Mouse (Mus musculus): ENCODE data around the gene Spns3. TPM values are rescaled to one million over a fixed set of nuclear protein-coding genes. Genes with fewer than 3 reads are reported as not detected.
A peak's percentile ranks its signal among the peaks of the same experiment; 100 is the strongest.

Spns3 gene
- 0.09 and 0.16 TPM in 2 replicates for polyA plus RNA-seq (2016; fragmentation: Nextera tagmentation; extraction: Ambion mirVana)

DNA sequence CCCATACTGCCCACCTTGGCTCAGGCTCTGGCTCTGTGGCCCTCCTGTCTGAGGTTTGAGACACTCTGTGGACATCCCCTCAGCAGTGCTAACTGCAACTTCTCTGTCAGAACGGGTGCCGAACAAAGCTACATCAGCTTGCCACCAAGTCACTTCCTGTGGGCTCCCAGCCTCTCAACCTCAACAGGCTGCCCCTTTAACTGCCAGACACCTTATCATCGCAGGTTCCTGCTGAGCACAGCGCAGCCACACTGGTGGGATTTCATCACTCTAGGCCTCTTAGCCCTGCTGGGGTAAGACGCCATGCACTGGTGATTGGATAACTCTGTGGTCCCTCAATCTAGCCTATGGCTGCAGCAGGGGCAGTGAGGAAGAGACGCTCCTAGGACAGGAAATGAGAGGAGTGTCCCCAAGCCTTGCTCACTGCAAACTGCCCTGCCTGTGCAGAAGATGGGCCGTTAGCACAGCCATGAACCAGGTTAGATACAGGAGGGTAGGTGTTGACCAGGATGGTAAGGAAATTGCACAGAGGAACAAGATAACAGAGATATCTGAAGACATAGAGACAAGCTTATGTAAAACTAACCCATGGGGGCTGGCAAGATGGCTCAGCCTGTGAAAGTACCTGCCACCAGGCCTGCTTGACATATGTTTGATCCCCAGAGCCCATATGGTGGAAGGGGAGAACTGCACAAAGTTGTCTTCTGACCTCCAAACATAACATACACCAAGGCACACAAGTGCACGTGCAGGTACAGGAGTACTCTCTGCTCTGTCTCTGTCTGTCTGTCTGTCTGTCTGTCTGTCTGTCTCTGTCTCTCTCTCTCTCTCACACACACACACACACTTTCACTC, at the start of gene Spns3:
Gene Spns3, minus strand, starts transcription at position 373 of the 855 bp plus-strand sequence.
- H3K9me3 ChIP-seq, result no peaks in the 10 kb centered on the region
- no peaks in the 10 kb centered on the region for H3K4me1 ChIP-seq (replicated peaks)
- no peak within 1 kb of the TSS for H3K4me3 ChIP-seq
- H3K27ac ChIP-seq, result no peak within 1 kb of the TSS
- no peaks in the 10 kb centered on the region for H3K36me3 ChIP-seq
- no peak for DNase-seq (ENCODE audit: low spot score)
- 62% methylated on average over 8 of the region's 8 CpGs for WGBS
- H3K27me3 ChIP-seq (ENCODE audit: insufficient read depth, poor library complexity, severe bottlenecking), result no peaks in the 10 kb centered on the region; the same call in 1 of the 2 replicates

DNA sequence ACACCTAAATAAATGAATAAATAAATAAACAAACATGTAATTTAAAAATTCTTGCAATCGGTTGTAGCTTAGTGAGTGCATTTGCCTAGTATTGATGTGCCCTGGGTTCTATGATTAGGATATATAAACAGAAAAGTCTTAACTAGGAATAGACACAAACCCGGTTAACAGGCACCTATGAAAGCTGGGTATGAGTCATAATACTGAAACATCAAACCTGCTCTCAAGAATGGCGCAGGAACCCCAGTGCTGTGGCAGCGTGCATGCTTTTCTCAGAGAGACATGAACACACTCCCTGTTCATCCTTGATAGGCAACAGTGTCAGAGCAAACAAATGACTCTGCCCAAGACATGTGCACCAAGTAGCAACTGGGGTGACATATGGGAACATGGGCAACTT, 47.5 kb upstream of the Spns3 start:
- Histone ChIP-seq H3K9me3 (no peaks in the 10 kb centered on the region), H3K36me3 (no peaks in the 10 kb centered on the region), H3K4me3 (no peak overlapping the region), H3K27ac (no peak overlapping the region), H3K4me1 (replicated peaks) (no peaks in the 10 kb centered on the region), H3K27me3 (ENCODE audit: insufficient read depth, poor library complexity, severe bottlenecking) (no peaks in the 10 kb centered on the region)
- DNase-seq (ENCODE audit: low spot score), result no peak
- WGBS, result 90% methylated on average over 4 of the region's 4 CpGs

DNA sequence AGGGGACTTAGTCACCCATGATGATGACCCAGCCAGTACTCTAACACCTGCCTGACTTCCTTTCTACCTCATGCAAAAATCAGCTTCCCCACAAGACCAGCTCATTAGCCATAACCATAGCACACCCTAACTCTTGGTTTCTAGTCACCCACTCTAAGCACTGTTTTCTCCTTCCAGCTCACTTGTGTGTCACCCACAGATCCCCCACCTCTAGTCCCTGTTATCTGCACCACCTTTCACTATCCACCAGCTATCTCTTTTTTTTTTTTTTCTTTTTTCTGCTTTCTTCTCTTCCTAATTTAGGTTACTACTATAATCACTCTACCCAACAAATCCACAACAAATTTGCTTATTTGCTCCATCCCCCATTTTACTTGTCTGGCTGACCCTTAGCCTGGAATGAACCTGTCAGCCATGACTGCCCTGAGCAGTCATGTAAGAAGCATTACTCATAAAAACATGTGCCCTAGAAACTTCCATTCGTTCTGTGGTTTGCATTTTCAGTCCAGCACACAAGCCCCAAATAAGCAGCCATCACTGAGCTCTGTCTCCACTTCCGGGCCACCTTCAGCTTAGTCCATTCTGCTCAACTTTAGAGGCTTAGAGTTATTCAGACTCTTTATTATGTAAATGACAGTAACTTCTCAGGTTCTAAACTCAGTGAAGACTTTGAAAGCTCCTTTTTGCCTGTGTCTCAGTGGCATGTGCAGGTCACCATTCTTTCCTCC, 44.9 kb upstream of the Spns3 start:
- Histone ChIP-seq H3K4me1 (replicated peaks) (no peaks in the 10 kb centered on the region), H3K9me3 (no peaks in the 10 kb centered on the region), H3K4me3 (no peak overlapping the region), H3K36me3 (no peaks in the 10 kb centered on the region), H3K27ac (no peak overlapping the region), H3K27me3 (ENCODE audit: insufficient read depth, poor library complexity, severe bottlenecking) (no peaks in the 10 kb centered on the region)
- DNase-seq (ENCODE audit: low spot score), result no peak
- WGBS, result 66% methylated on average over 2 of the region's 2 CpGs

DNA sequence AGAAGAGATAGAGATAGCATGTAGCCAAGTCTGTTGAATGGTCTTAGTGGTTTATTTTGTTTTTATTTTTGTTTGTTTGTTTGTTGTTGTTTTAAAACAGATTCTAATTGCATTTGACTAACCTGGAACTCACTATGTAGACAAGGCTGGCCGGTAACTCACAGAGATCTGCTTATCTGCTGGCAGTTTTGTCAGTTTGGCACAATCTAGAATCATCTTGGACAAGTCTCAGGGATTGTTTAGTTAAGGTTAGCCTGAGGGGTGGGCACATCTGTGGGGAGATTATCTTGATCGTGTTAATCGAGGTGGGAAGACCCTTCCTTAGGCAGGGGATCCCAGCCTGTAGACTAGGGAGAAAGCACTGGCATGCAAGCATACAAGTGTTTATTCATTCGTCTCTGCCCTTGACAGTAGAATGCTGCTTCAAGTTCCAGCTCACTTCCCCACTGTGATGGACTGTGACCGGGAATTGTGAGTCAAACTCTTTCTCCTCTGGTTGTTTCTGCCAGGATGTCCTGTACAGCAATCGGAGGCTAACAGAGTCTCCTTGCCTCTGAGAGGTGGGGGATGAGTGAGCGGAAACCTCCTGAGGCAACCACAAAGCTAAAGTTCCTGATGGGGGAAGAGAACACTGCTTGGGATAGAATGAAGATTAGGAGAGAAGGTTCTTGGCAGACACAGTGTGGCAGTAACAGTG, 37.4 kb upstream of the Spns3 start:
- H3K27me3 ChIP-seq (ENCODE audit: insufficient read depth, poor library complexity, severe bottlenecking), result no peaks in the 10 kb centered on the region
- 69% methylated on average over 7 of the region's 7 CpGs for WGBS

DNA sequence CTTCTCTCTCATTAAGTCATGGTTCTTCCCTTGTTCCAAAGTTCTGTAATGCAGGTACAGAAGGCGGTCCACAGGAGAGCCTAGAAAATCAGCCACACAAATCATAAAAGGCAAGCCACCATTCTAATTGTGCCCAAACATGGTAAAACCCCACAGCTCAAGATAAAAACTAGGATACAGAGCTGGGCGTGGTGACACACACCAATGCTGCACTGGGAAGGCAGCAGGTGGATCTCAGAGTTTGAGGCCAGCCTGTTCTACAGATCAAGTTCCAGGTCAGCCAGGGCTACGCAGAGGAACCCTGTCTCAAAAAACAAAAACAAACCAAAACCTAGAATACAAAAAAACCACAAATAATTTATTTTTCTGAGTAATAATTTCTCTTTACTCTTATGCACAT, 36.3 kb upstream of the Spns3 start:
- Histone ChIP-seq H3K27me3 (ENCODE audit: insufficient read depth, poor library complexity, severe bottlenecking) (no peaks in the 10 kb centered on the region), H3K36me3 (no peaks in the 10 kb centered on the region), H3K4me3 (no peak overlapping the region), H3K4me1 (replicated peaks) (peaks cover 5% of the 10 kb centered on the region; the same call in 1 of the 2 replicates), H3K27ac (no peak overlapping the region), H3K9me3 (no peaks in the 10 kb centered on the region)
- DNase-seq (ENCODE audit: low spot score), result no peak
- WGBS, result 87% methylated on average over 3 of the region's 3 CpGs

More for the DNA sequence above, 37.4 kb upstream of the Spns3 start:
- no peak overlapping the region for H3K4me3 ChIP-seq
- no peaks in the 10 kb centered on the region for H3K9me3 ChIP-seq
- no peaks in the 10 kb centered on the region for H3K4me1 ChIP-seq (replicated peaks)
- H3K36me3 ChIP-seq, result no peaks in the 10 kb centered on the region
- H3K27ac ChIP-seq, result no peak overlapping the region
- no peak for DNase-seq (ENCODE audit: low spot score)

DNA sequence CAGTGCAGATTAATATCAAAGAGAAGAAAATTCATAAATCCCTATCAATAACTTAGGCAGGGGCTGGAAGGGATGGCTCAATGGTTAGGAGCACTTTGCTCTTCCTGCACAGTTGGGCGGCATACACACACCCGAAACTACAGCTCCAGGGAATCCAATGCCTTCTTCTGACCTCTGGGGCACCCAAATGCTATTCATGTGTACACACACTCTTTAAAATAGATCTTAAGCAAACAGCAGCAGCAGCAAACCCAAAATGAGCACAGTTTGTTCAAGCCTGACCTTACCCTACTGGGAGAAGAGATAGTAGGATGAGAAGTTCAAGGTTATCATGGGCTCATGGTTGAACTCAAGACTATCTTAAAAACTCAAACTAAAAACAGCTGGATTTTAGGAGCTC, 32.8 kb upstream of the Spns3 start:
- Histone ChIP-seq H3K27me3 (ENCODE audit: insufficient read depth, poor library complexity, severe bottlenecking) (no peaks in the 10 kb centered on the region), H3K9me3 (no peaks in the 10 kb centered on the region), H3K4me3 (no peak overlapping the region), H3K36me3 (no peaks in the 10 kb centered on the region), H3K27ac (no peak overlapping the region), H3K4me1 (replicated peaks) (peaks cover 5% of the 10 kb centered on the region; the same call in 1 of the 2 replicates)
- no peak for DNase-seq (ENCODE audit: low spot score)
- 84% methylated on average over 2 of the region's 2 CpGs for WGBS

DNA sequence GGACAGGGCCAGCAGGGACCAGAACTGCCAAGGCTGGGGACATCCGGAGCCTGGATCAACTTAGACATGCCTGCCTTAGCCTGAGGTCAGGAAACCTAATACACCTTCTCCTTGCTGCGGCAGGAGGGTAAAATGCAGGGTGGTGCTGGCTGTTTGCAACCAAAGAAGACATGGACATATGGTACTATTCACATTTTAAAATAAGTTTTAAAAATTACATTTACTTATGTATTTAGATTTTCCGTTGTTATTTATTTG, 32.1 kb upstream of the Spns3 start:
- H3K4me1 ChIP-seq (replicated peaks), result peaks cover 7% of the 10 kb centered on the region; the same call in 1 of the 2 replicates
- no peak overlapping the region for H3K27ac ChIP-seq
- H3K4me3 ChIP-seq, result no peak overlapping the region
- no peaks in the 10 kb centered on the region for H3K27me3 ChIP-seq (ENCODE audit: insufficient read depth, poor library complexity, severe bottlenecking)
- 75% methylated on average over 3 of the region's 3 CpGs for WGBS
- no peaks in the 10 kb centered on the region for H3K36me3 ChIP-seq
- DNase-seq (ENCODE audit: low spot score), result no peak
- no peaks in the 10 kb centered on the region for H3K9me3 ChIP-seq

DNA sequence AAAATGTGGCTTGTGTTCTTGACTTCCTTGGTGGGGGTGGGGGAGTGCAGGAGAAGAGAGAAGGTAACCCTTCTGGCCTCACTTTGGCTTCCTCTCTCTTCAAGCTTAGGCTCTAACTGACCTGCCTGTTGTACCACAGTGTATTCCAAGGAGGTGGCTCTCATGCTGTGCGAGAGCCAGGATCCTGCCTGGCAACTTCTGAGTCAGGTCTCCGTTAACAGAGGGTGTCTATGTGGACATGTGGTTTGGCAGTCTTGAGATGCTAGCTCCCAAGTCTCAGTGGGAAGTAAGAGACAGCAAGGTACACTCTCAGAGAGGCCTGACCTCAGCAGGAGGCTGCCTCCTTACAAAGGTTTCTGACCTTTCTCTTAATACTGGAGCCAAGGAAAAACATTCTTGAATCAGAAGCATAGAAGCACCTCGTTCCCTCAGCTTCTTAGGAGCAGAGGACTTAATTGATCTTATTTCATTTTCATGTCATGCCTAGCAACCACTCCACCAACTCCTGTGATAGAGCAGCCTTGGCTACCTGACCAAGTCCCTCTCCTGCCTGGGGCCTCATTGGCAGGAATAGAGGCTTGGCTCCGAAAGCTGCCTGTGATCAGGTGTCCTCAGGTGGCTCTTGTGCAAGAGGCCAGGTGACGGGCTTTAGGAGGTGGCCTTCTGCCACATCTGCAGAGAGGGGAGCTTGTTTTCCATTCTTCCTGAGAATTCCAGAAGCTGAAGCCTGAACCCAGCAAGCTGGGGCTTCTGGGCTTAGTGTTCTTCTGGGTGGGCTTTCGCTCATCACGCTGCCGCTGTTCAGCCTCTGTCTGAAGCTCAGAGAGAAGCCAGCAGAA, 31.5 kb upstream of the Spns3 start:
- WGBS, result 69% methylated on average over 8 of the region's 8 CpGs
- no peak for DNase-seq (ENCODE audit: low spot score)
- no peaks in the 10 kb centered on the region for H3K9me3 ChIP-seq
- no peak overlapping the region for H3K4me3 ChIP-seq
- no peaks in the 10 kb centered on the region for H3K27me3 ChIP-seq (ENCODE audit: insufficient read depth, poor library complexity, severe bottlenecking)
- H3K27ac ChIP-seq, result no peak overlapping the region
- H3K36me3 ChIP-seq, result no peaks in the 10 kb centered on the region
- H3K4me1 ChIP-seq (replicated peaks), result peaks cover 10% of the 10 kb centered on the region

DNA sequence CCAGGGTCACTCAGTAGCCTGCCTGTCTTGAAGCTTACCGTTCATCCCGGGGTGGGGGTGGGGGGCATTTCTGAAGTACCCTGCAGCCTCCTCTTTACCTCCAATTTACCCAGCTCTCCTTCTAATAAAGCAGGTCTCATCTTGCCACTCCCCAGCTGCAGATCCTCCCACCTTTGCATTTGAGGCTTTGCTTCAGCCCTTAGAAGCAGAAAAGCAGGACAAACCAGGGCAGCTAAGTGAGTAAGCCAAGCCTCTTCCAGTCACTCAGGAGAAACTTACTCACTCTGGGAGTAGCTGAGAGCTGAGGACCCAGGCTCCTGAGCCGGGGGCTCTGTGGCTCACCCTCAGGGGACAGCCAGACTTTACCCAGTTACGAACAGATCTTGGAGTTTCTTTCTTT, 28.2 kb upstream of the Spns3 start:
- H3K36me3 ChIP-seq, result no peaks in the 10 kb centered on the region
- H3K4me1 ChIP-seq (replicated peaks), result peaks cover 23% of the 10 kb centered on the region
- H3K4me3 ChIP-seq, result no peak overlapping the region
- 69% methylated on average over 4 of the region's 4 CpGs for WGBS
- no peaks in the 10 kb centered on the region for H3K9me3 ChIP-seq
- DNase-seq (ENCODE audit: low spot score), result no peak
- H3K27ac ChIP-seq, result no peak overlapping the region
- H3K27me3 ChIP-seq (ENCODE audit: insufficient read depth, poor library complexity, severe bottlenecking), result peaks cover 5% of the 10 kb centered on the region; the same call in 1 of the 2 replicates

DNA sequence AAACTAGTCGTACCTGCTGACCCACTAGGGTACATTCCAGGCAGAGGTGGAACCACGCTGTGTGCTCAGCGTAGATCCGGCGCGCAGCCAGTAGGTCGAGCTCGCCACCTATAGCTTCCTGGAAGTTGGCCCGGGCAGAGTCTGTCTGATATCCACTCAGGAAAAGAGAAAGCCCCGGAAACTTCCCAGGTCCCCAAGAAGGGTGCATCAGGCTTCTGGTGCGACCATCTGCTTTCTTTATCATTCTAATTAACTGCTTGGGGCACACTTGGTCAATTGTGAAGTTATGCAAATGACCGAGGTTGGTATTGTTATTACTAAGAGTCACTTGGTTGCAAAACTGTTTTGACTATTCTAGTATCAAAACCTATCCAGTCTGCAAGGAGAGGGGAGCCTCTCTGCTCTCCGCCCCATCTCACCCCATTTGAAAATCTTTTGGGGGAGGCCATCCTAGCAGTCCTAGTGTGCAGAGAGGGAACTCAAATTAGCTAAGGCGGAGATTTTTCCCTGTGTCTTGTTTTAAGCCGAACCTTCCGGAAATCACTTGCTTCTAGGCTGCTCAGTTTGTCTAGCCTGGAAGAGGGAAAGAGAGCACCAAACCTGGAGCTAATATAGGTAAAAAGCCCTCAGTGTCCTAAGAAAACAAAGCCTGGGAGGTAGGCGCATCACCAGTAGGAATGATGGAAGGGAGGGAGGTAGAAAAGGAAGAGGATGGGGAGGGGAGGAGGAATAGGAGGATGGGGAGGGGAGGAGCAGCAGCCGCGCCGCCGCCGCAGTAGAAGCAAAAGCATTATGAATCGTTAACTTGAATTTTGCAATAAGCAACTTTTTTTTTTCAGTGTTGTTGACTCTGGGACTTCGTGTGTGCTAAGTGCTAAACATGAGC, 26.4 kb upstream of the Spns3 start:
- WGBS, result 3% methylated on average over 24 of the region's 24 CpGs

DNA sequence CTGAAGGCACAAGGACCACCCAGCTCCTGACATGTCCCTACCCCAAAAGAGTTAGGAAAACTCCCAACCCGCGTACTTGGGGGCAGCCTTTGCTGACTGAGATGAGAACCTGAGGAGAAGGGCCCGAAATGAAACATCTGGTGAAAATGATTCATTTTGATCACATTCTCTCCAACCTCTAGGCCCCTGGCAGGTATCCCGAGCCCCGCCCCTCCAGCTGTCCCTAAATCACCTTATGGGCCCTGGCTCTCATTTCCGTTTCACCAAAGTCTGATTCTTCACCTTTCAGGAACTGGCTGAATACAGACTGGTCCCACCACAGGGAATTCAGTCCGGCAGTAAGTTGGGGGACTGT, 25.8 kb upstream of the Spns3 start:
- H3K27me3 ChIP-seq (ENCODE audit: insufficient read depth, poor library complexity, severe bottlenecking), result peaks cover 9% of the 10 kb centered on the region
- no peaks in the 10 kb centered on the region for H3K36me3 ChIP-seq
- no peak for DNase-seq (ENCODE audit: low spot score)
- H3K4me3 ChIP-seq, result peak overlapping the region; percentile 51
- 23% methylated on average over 7 of the region's 7 CpGs for WGBS
- peak overlapping the region; percentile 81 for H3K27ac ChIP-seq
- no peaks in the 10 kb centered on the region for H3K9me3 ChIP-seq
- peaks cover 18% of the 10 kb centered on the region for H3K4me1 ChIP-seq (replicated peaks)

More for the DNA sequence above, 26.4 kb upstream of the Spns3 start:
- DNase-seq (ENCODE audit: low spot score), result peak; percentile 38
- Histone ChIP-seq H3K27me3 (ENCODE audit: insufficient read depth, poor library complexity, severe bottlenecking) (peaks cover 5% of the 10 kb centered on the region; the same call in 1 of the 2 replicates), H3K4me3 (peak overlapping the region; percentile 51), H3K9me3 (no peaks in the 10 kb centered on the region), H3K36me3 (no peaks in the 10 kb centered on the region), H3K27ac (peak overlapping the region; percentile 81), H3K4me1 (replicated peaks) (peaks cover 18% of the 10 kb centered on the region)

Data from hindbrain, embryonic 10.5 days (tissue).